Mouse (Mus musculus) thymus, postnatal 0 days (tissue): ENCODE data around the gene Kcnk12. TPM values are rescaled to one million over a fixed set of nuclear protein-coding genes. Genes with fewer than 3 reads are reported as not detected.

ENCODE experiments used
- DNase-seq: peaks from one replicate; pipeline ENCODE4 v3.0.0-alpha.2; 2015; ENCODE audit warnings: low spot score
- polyA plus RNA-seq: library from polyadenylated mRNA; unstranded; fragments of >200 nt; fragmentation: Nextera tagmentation; extraction: Ambion mirVana; gene quantifications from 2 replicates; pipeline ENCODE4 v1.2.1, GENCODE M21; 2015

Gene Kcnk12
- polyA plus RNA-seq, 1 experiment from 2014 or later, result 0.22 TPM

DNA sequence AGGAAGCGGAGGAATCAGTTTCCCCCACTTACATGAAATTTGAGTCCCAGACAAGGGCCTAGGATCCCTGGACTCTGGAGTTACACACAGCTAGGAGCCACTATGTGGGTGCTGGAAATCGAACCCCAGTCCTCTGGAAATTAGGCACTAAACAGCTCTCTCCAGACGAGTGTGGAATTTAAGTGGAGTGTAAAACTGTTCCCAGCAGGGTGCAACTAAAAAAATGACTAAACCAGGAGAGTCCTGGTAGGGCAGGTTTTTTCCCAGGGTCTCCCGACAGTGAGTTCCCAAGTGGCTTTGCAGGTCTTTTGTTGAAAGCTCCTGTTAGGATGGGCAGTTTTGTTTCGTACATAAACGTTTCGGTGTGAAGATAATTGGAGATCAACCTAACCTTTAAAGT lies 73.1 kb downstream of the Kcnk12 start:
- DNase-seq, result no peak

DNA sequence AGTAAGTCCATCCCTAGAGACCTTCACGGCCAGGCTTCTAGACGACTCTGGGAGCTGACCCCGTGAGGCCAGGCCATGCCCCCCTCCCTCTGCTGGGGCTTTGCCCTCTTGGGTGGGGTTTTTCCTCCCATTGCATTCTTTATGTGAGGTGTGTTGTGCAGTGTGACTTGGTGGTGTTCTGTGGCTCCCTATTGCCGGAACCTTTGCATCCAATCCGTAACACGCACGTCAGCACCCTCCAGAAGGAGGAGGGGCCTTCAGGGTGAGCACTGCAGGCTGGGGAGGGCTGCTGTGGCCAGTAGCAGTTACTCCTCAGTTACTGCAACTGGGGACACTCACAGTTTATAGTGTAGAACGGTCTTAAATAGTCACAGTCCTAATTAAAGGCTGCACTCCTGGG lies 97.7 kb downstream of the Kcnk12 start:
- DNase-seq, result no peak

DNA sequence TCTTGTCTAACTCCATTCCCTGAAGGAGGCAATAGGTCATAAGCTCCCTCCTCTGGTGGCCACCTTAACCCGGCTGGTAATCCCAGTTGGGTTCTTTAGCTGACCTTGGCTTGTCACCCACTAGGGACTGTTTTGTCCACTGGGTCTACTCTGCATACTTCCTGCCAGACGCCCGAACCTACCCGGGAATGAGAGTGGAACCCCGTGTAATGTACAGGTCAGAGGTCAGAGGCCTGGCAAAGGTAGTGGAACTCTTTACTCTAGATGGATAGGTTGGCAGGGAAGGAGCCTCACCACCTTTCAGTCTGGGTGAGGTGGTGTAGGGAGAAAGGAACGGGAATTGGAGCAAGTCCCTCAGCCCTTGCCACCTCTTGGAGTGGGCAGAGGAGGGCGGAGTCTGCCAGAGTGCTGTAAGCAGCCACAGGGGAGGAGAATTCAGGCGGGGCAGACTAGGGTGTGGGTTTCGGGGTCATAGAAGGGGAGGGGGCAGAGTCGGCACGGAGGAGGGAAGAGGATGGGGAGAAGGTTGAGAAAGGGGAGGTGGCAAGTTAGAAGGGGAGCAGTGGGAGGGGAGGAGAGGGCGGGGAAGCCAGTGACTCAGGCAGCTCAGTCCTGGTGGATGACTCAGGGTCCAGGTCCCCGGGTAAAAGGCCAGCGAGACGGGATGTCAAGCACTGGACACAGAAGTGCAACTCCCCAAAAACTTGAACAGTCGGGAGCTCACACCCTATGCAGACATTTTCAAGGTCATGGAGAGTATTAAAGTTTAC lies 98.6 kb downstream of the Kcnk12 start:
- DNase-seq, result no peak

DNA sequence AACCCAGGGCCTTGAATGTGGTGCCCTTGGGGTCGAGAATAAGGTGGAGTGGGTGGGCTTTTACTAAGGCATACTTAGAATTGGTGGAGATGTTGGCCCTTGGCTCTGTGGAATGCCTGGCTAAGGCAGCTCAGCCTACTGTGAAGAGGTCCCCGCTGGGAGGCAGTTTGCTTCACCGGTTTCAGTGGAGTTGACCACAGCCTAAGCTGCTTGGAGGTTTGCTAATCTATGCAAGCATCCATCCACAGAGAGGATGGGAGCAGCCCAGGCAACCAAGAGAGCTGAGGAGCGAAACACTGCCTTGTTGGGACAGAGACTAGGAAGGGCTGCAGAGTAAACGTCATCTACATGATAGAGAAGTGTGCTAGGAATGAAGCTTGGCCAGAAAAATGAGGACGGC lies 101.0 kb downstream of the Kcnk12 start:
- no peak for DNase-seq

DNA sequence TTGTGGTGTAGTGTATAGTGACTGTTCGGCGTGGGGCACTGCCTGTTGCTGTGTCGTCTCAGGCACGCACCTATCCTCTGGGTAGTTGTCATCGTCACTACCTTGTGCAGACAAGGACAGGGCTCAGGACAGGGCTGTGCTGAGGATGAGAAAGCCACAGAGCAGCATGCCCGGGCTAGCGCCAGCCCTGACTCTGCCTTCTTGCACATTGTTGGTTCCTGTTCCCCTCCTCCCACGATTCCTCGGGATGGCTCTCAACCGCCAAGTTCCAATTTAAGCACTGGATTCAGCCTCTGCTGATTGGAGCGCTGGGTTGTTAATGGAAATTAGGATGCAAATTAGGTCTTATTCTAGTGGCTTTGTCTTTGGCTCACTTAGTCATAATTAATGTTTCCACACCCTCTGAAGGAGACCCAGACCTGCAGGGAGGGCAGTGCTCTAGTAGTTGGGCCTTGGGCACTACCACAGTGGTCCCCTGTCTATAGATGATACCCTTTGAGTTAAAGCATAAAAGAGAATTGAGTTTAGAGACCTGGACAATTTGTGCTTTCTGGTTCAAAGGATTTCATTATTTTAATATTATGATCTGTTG lies 101.8 kb downstream of the Kcnk12 start:
- DNase-seq, result no peak

Other genes with a start within 250 kb of the Kcnk12 start
- 95.8 and 102 TPM in 2 replicates for gene Epcam, start 162.0 kb downstream of the Kcnk12 start, polyA plus RNA-seq
- gene Msh2, start 125.7 kb downstream of the Kcnk12 start, polyA plus RNA-seq, result 88.5 and 89.2 TPM in 2 replicates
- gene Rpl36-ps4, start 123.0 kb upstream of the Kcnk12 start, polyA plus RNA-seq, result not detected in 2 replicates
- 72.2 and 73.6 TPM in 2 replicates for gene Msh6, start 177.1 kb upstream of the Kcnk12 start, polyA plus RNA-seq